Mouse (Mus musculus): ENCODE measurements around the gene Rnf216.

Rnf216 gene

GRCm38 (mm10) chr5:143017401-143017800, 95.4 kb downstream of the Rnf216 start:
- DNase-seq (ENCODE audit: low read depth, low spot score) = no peak

GRCm38 (mm10) chr5:143009383-143009782, 103.4 kb downstream of the Rnf216 start:
- DNase-seq (ENCODE audit: low read depth, low spot score) = no peak

GRCm38 (mm10) chr5:143000654-143001500, 111.9 kb downstream of the Rnf216 start:
- DNase-seq (ENCODE audit: low read depth, low spot score) = no peak

- no peak for DNase-seq (ENCODE audit: low read depth, low spot score)
Measured at GRCm38 (mm10) chr5:143000091-143000490, 112.7 kb downstream of the Rnf216 start.

GRCm38 (mm10) chr5:142998171-142998570, 114.6 kb downstream of the Rnf216 start:
- DNase-seq (ENCODE audit: low read depth, low spot score) = no peak

GRCm38 (mm10) chr5:142997526-142997925, 115.3 kb downstream of the Rnf216 start:
- DNase-seq (ENCODE audit: low read depth, low spot score) = no peak

GRCm38 (mm10) chr5:142994746-142995145, 118.0 kb downstream of the Rnf216 start:
- no peak for DNase-seq (ENCODE audit: low read depth, low spot score)

- peak; percentile 30 for DNase-seq (ENCODE audit: low read depth, low spot score)
Measured at GRCm38 (mm10) chr5:142989167-142989566, 123.6 kb downstream of the Rnf216 start.

- no peak for DNase-seq (ENCODE audit: low read depth, low spot score)
Measured at GRCm38 (mm10) chr5:142988520-142988919, 124.3 kb downstream of the Rnf216 start.

GRCm38 (mm10) chr5:142984271-142984670, 128.5 kb downstream of the Rnf216 start:
- no peak for DNase-seq (ENCODE audit: low read depth, low spot score)

- no peak for DNase-seq (ENCODE audit: low read depth, low spot score)
Measured at GRCm38 (mm10) chr5:142983174-142983573, 129.6 kb downstream of the Rnf216 start.

GRCm38 (mm10) chr5:142982046-142982801, 130.6 kb downstream of the Rnf216 start:
- no peak for DNase-seq (ENCODE audit: low read depth, low spot score)

- no peak for DNase-seq (ENCODE audit: low read depth, low spot score)
Measured at GRCm38 (mm10) chr5:142976516-142976915, 136.3 kb downstream of the Rnf216 start.

GRCm38 (mm10) chr5:142974598-142975121, 138.1 kb downstream of the Rnf216 start:
- peak; percentile 37 for DNase-seq (ENCODE audit: low read depth, low spot score)

- no peak for DNase-seq (ENCODE audit: low read depth, low spot score)
Measured at GRCm38 (mm10) chr5:142973971-142974370, 138.8 kb downstream of the Rnf216 start.

GRCm38 (mm10) chr5:142968411-142968810, 144.4 kb downstream of the Rnf216 start:
- no peak for DNase-seq (ENCODE audit: low read depth, low spot score)

GRCm38 (mm10) chr5:142964650-142965049, 148.1 kb downstream of the Rnf216 start:
- no peak for DNase-seq (ENCODE audit: low read depth, low spot score)

GRCm38 (mm10) chr5:142963705-142964494, 148.9 kb downstream of the Rnf216 start:
- DNase-seq (ENCODE audit: low read depth, low spot score) = peak; percentile 35

GRCm38 (mm10) chr5:142963003-142963704, 149.6 kb downstream of the Rnf216 start:
- DNase-seq (ENCODE audit: low read depth, low spot score) = no peak

GRCm38 (mm10) chr5:142962444-142962961, 150.3 kb downstream of the Rnf216 start:
- DNase-seq (ENCODE audit: low read depth, low spot score) = no peak
